Comparison of ENCODE assay signal across 26 mouse cellular contexts in genomic region chr5:120148246-120148645, GRCm38 (mm10). TPM values are rescaled to one million over a fixed set of nuclear protein-coding genes. Genes with fewer than 3 reads are reported as not detected.
DNase-seq lines count a peak whose midpoint lies in the region; TF ChIP-seq lines count a peak whose summit lies in the region.
"Had no signal": no experiment of that assay in that cellular context is flagged by ENCODE, and none has a peak within 500 bp of the region (broad histone marks: within the 10 kb centered on the region; RNA-seq: fewer than 3 reads in every experiment).

No protein-coding gene starts in this region.

- H3K4me3 ChIP-seq in layer of hippocampus, adult 2 months, result no peak overlapping the region
- H3K4me3 ChIP-seq: embryonic facial prominence, embryonic 12.5 days; intestine, embryonic 15.5 days; liver, embryonic 13.5 days; megakaryocyte, embryonic 14.5 days; midbrain, embryonic 12.5 days; myocyte; neural tube, embryonic 12.5 days had no signal

- DNase-seq in layer of hippocampus, adult 2 months (ENCODE audit: low spot score in 2 of 2), result no peak
- DNase-seq in layer of hippocampus, adult 11-12 months (ENCODE audit: low spot score), result no peak
- peak; percentile 47 to 50 for DNase-seq in right cerebral cortex, adult 2 months (ENCODE audit: low spot score in 2 of 2)
- DNase-seq in right cerebral cortex, postnatal 4 days, result no peak
- DNase-seq in left cerebral cortex, postnatal 36 days (ENCODE audit: low spot score in 2 of 2), result peak; percentile 38 to 45
- no peak for DNase-seq in Muller cell, postnatal 12 days (ENCODE audit: inconsistent ontology term)
- DNase-seq in cerebellum, adult 9-11 months, result no peak
- DNase-seq: adrenal gland, postnatal 25 days; cerebellum, adult 18-20 months; cerebellum, postnatal 25 days; gastrocnemius, postnatal 14 days; heart, postnatal 14 days; kidney, adult 8-10 months; kidney, postnatal 10 days; liver, embryonic 13.5 days; lung, adult 18-20 months; lung, postnatal 4 days; thymus, adult 2 months; thymus, postnatal 36 days had no signal

- intact Hi-C loops in left cerebral cortex, postnatal 36 days (cut with DNase I), result loop anchor here (5.0 to 10.0 kb wide), 3 partner anchors 64 to 457 kb away; no protein-coding TSS in a partner anchor

- 0 out of 2 replicates have a peak, but pooled peaks have one; percentile 6 for TF ChIP-seq CTCF in layer of hippocampus, adult 2 months (conservative IDR thresholded peaks at IDR 0.05)

- H3K27ac ChIP-seq in layer of hippocampus, adult 2 months, result no peak overlapping the region
- H3K27ac ChIP-seq: hindbrain, postnatal 0 days; intestine, embryonic 15.5 days; liver, embryonic 13.5 days; midbrain, embryonic 12.5 days; neural tube, embryonic 12.5 days had no signal

RNA-seq across cellular contexts. Expression of gene Rbm19, which starts 32.0 kb away (rescaled TPM):
- 10 to 100 TPM; 18.9 to 23.3 TPM for total RNA-seq in layer of hippocampus, adult 2 months (2021)
- total RNA-seq in left cerebral cortex, postnatal 36 days (2021), result 10 to 100 TPM; 16.5 to 17.0 TPM

Comparison
In these comparisons a context has a peak if more than half of its experiments do, and no peak if none do; other contexts are left out.
1. DNase-seq: peak in right cerebral cortex, adult 2 months (2 of 2) and left cerebral cortex, postnatal 36 days (2 of 2); none in layer of hippocampus, adult 2 months (0 of 2), layer of hippocampus, adult 11-12 months (single experiment), right cerebral cortex, postnatal 4 days (single experiment), Muller cell, postnatal 12 days (single experiment) and cerebellum, adult 9-11 months (single experiment).